In genomic region chr9:96324502-96324901, GRCm38 (mm10) we compare ENCODE assay signal across 9 mouse cellular contexts. TPM values are rescaled to one million over a fixed set of nuclear protein-coding genes. Genes with fewer than 3 reads are reported as not detected.
DNase-seq lines count a peak whose midpoint lies in the region; ATAC-seq lines count a peak whose summit lies in the region.
"Had no signal": no experiment of that assay in that cellular context is flagged by ENCODE, and none has a peak within 500 bp of the region (broad histone marks: within the 10 kb centered on the region; RNA-seq: fewer than 3 reads in every experiment).

No protein-coding gene starts in this region.

- no peak overlapping the region for H3K4me3 ChIP-seq in forebrain, embryonic 15.5 days
- no peak overlapping the region for H3K4me3 ChIP-seq in neural tube, embryonic 15.5 days (replicated peaks)
- H3K4me3 ChIP-seq in heart, embryonic 10.5 days, result no peak overlapping the region

- H3K27me3 ChIP-seq in forebrain, embryonic 15.5 days, result no peaks in the 10 kb centered on the region
- no peaks in the 10 kb centered on the region for H3K27me3 ChIP-seq in neural tube, embryonic 15.5 days (replicated peaks)
- H3K27me3 ChIP-seq in heart, embryonic 10.5 days (ENCODE audit: insufficient read depth, poor library complexity, severe bottlenecking), result no peaks in the 10 kb centered on the region

- H3K4me1 ChIP-seq in forebrain, embryonic 15.5 days, result no peaks in the 10 kb centered on the region
- H3K4me1 ChIP-seq in neural tube, embryonic 15.5 days, result no peaks in the 10 kb centered on the region
- H3K4me1 ChIP-seq in heart, embryonic 10.5 days, result peaks cover 15% of the 10 kb centered on the region

- H3K9ac ChIP-seq in forebrain, embryonic 15.5 days (replicated peaks), result no peak overlapping the region
- H3K9ac ChIP-seq in neural tube, embryonic 15.5 days (replicated peaks), result no peak overlapping the region

- 0 out of 2 replicates have a peak overlapping the region, but pooled peaks have one; percentile 5 for H3K27ac ChIP-seq in forebrain, embryonic 15.5 days (replicated peaks)
- H3K27ac ChIP-seq in neural tube, embryonic 15.5 days (replicated peaks), result no peak overlapping the region
- H3K27ac ChIP-seq in heart, embryonic 10.5 days, result no peak overlapping the region

- no peaks in the 10 kb centered on the region for H3K9me3 ChIP-seq in forebrain, embryonic 15.5 days
- no peaks in the 10 kb centered on the region for H3K9me3 ChIP-seq in neural tube, embryonic 15.5 days (replicated peaks)
- H3K9me3 ChIP-seq in heart, embryonic 10.5 days, result no peaks in the 10 kb centered on the region

- intact Hi-C loops in left cerebral cortex, postnatal 4 days (cut with DNase I), result no loop called here
- intact Hi-C loops in gastrocnemius, postnatal 36 days (cut with DNase I), result no loop called here

- peaks cover 5% of the 10 kb centered on the region; the same call in 1 of the 2 replicates for H3K36me3 ChIP-seq in forebrain, embryonic 15.5 days
- 0 out of 2 replicates have a peak, but pooled peaks cover 5% of the 10 kb centered on the region for H3K36me3 ChIP-seq in neural tube, embryonic 15.5 days
- peaks cover 15% of the 10 kb centered on the region; the same call in 1 of the 2 replicates for H3K36me3 ChIP-seq in heart, embryonic 10.5 days

- H3K4me2 ChIP-seq in forebrain, embryonic 15.5 days (replicated peaks), result no peak overlapping the region
- no peak overlapping the region for H3K4me2 ChIP-seq in neural tube, embryonic 15.5 days

- no peak for ATAC-seq in forebrain, embryonic 15.5 days (replicated peaks)
- ATAC-seq in neural tube, embryonic 15.5 days (ENCODE audit: low FRiP score), result peak; percentile 28; the same call in 1 of the 2 replicates

- 54% methylated on average over 4 of the region's 4 CpGs for WGBS in forebrain, embryonic 15.5 days
- 44% methylated on average over 4 of the region's 4 CpGs for WGBS in neural tube, embryonic 15.5 days
- WGBS in heart, embryonic 10.5 days, result 55% methylated on average over 4 of the region's 4 CpGs

- DNase-seq in left cerebral cortex, postnatal 4 days, result peak; percentile 93
- DNase-seq in left cerebral cortex, adult 8-10 months (ENCODE audit: low spot score in 2 of 2), result no peak
- peak; percentile 66 for DNase-seq in kidney, postnatal 10 days
- DNase-seq in heart, embryonic 10.5 days (ENCODE audit: low spot score), result no peak
- no peak for DNase-seq in frontal cortex, postnatal 25 days (ENCODE audit: low spot score in 2 of 2)
- no peak for DNase-seq in gastrocnemius, postnatal 36 days
- DNase-seq: thymus, adult 18-20 months had no signal

RNA-seq across cellular contexts. Expression of gene Atp1b3, which starts 39.7 kb away (rescaled TPM):
- 10 to 100 TPM; 89.3 to 89.6 TPM for total RNA-seq in left cerebral cortex, postnatal 4 days (2021)
- 100 to 1,000 TPM; 107 to 114 (median 109) TPM for total RNA-seq in left cerebral cortex, adult 8-10 months (2022)
- 137 and 150 TPM in 2 replicates for polyA plus RNA-seq in forebrain, embryonic 15.5 days (2015; fragmentation: Nextera tagmentation; extraction: Ambion mirVana)
- 177 and 189 TPM in 2 replicates for polyA plus RNA-seq in neural tube, embryonic 15.5 days (2015; fragmentation: Nextera tagmentation; extraction: Ambion mirVana)
- 163 TPM in 2 replicates for polyA plus RNA-seq in heart, embryonic 10.5 days (2016; fragmentation: Nextera tagmentation; extraction: Ambion mirVana)
- 10 to 100 TPM; 30.6 to 32.0 TPM for total RNA-seq in gastrocnemius, postnatal 36 days (2021)

Comparison
In these comparisons a context has a peak if more than half of its experiments do, and no peak if none do; other contexts are left out.
1. DNase-seq: peak in left cerebral cortex, postnatal 4 days (single experiment) and kidney, postnatal 10 days (single experiment); none in left cerebral cortex, adult 8-10 months (0 of 2), heart, embryonic 10.5 days (single experiment), frontal cortex, postnatal 25 days (0 of 2) and gastrocnemius, postnatal 36 days (0 of 2).